Mouse (Mus musculus): Measurements from ENCODE around the gene Galnt10.

DNA sequence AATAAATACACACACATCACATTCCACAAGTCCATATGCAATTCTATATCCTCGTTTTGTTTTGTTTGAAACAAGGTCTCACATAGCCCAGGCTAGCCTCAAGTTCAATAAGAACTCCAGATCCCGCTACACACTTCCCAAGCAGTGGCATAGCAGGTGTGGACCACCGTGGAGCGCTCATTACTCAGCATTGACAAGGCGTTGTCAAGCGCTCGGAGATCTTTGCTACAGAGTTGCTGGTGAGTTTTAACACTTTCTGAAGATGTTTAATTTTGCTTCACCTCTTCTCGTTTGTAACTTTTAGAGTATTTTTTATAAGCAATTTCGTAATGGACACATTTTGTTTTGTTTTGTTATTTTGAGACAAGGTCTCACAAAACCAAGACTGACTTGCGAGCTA is 154.2 kb downstream of the Galnt10 start:
- TF ChIP-seq POLR2A (IDR thresholded peaks at IDR 0.05; ENCODE audit: insufficient read depth, low read depth, low read length): no peak
- TF ChIP-seq CTCF (IDR thresholded peaks at IDR 0.05): no peak
- no peak for TF ChIP-seq EP300 (IDR thresholded peaks at IDR 0.05; ENCODE audit: insufficient read depth, low read depth, low read length)

Data from heart, adult 2 months (tissue).